Mouse (Mus musculus) v-Abl transformed pro-B cells (cell line): ENCODE measurements around the gene Lpp.

Source experiments
- in situ Hi-C, 2 experiments: fragments of 400-800 bp; cut with MboI; formaldehyde crosslinking; loops; one replicate each; pipeline ENCODE4 v1.15.1; 2025; ENCODE audit not compliant: unreplicated experiment in 2 of 2

Gene Lpp

DNA sequence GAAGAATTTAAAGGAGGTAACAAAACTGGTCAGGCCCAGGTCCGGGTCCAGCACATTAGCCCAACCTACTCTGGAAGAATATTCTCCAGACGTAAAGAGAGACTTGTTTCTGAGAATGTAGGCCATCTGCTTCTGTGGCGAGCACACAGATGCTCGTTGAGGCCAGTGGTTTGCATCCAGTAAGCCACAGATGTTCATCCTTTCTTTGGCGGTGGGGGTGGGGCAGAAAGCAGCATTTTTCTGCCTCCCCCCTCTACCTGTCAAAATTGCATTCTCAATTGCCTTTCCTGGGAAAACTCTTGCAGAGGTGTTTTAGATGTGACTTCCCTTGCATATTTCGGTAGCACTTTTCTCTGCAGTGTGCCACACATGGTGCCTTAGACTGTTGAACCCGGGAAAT is 493.6 kb downstream of the Lpp start:
- in situ Hi-C loops, result loop anchor here (5.0 to 25.0 kb wide), 6 partner anchors 168 to 900 kb away; partner anchors contain the start of genes Bcl6 (in 1 of the 2) and Gm37419 (in 1 of the 2)

DNA sequence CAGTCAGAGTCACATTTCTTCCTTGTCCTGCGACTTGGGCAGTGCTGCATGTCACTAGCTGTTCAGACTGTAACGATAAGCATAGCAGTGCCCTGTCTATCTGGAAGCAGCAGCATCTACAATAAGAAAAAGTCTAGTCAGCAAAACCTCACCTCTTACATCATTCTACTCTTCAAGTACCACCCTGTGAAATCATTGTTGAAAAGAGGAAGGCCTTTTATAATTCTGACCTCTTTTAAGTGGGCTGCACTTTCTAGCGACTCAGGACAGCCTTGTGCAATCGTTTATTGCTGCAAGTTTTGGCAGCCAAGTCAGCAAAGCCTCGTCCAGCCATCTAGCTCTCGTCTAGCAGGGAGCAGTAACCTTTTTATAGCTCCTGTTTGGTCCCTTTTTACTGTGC is 498.1 kb downstream of the Lpp start:
- in situ Hi-C loops, result loop anchor here in 1 of 2 experiments (25.0 kb wide), 1 partner anchor 371 kb away; no protein-coding TSS in a partner anchor

DNA sequence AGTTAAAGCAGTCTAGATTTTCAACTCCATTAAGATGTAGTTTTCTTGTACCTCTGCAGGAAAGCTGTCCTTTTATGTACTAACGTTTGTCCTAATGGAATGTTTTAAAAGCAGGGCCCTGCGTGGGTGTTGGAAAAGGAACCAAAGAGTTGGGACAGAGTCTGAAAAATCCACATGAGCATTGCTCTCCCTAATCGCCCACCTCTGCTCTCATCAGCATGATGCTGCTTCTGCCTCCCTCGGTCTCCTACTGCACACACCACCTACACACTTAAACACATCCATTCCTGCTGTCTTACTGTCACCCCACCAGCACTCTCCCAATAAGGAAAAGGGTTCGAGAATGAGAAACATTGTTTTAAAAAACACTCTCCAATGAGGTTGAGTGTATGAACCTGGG is 501.9 kb downstream of the Lpp start:
- in situ Hi-C loops, result loop anchor here in 1 of 2 experiments (25.0 kb wide), 1 partner anchor 367 kb away; no protein-coding TSS in a partner anchor

DNA sequence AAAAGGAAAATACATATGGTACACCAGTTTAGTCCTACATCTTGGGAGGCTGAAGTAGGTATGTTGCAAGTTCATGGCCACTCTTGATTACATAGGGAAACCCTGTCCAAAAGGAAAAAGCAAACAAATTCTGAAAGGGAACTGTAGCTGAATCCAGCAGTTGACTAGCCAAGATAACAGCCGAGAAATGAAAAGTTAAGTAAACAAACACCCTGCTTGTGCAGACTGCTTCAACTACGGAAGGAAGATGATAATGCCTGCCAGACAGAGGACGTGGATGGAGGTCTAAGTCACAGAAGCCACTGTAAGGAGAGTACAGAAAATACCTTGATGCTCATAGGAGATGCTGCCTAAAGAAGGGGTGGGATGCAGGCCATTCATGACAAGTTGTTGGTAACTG is 504.3 kb downstream of the Lpp start:
- in situ Hi-C loops, result loop anchor here in 1 of 2 experiments (25.0 kb wide), 1 partner anchor 365 kb away; no protein-coding TSS in a partner anchor

DNA sequence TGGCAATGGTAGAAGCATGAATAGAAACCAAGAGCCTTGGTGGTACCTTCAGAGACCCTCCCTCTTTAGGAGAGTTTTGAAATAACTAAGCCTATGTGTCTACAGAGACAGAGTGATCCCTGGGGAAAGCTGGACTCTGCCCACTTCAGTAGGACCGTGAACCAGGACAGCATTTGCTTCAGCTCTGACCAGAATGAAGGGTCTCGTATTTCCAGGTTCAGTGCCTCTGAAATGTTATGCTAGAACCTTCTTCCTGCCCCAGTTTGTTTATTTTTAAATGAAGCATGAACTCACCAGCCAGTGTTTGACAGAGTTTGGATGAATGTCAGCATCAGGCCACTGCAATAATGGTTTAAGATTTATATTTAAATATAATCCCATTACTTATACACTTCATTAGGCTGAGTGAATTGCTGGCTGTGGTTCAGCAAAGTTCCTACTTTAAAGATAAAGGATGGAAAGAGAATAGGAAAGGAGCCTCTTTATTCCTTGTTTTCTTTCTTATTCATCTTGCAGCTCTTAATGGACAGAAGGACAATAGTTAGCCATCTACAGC is 507.0 kb downstream of the Lpp start:
- in situ Hi-C loops, result no loop called here

DNA sequence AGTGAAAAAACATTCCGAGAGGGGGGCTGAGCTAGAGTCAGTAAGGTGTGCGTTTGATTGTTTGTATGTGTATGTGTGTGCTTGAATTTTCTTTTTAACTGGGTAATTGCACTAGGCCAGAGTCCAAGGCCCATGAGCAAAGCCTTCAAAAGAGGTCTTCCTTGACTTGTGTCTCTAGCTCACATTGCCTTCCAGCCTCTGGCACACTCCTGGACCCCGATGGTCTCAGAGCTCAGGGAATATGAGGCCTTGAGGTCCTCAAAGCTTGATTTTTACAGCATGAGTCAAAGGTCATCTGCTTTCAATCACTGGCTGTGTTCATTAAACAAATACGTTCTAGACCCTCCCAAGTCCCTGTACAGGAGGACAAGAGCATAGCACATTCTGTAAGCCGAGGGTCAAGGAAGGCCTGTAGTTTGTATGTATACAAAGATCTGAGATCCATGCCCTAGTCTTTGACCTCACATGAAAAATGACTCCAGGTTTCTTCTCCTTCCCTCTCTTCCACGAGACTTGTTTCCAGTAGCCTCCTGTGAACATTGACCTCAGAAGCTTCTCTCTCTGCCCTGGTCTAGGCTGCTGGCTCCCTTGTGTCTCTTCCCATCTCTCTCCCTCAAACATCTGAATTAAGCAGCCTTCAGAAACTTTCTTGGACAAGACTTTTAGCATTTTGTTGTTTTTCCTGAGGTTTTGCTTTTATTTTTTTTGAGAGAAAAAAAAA is 508.0 kb downstream of the Lpp start:
- in situ Hi-C loops, result no loop called here

DNA sequence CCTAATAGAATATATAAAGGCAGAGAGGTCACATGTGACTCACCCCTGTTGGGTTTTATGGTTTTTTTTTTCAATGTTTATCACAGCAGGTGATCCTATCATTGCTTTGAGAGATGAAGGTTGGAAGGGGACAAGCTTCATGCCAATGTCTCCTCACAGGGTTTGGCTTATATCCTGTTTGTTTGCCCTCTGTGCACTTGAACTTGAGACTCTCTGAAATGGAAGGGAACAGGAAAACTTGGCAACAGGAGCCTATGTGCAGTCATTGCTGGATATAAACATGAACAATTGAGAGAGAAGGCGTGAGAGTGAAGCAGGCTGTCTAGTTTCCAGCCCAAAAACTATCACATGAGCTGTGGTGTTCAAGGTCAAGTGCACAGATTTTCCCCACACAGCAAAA is 508.8 kb downstream of the Lpp start:
- in situ Hi-C loops, result no loop called here

DNA sequence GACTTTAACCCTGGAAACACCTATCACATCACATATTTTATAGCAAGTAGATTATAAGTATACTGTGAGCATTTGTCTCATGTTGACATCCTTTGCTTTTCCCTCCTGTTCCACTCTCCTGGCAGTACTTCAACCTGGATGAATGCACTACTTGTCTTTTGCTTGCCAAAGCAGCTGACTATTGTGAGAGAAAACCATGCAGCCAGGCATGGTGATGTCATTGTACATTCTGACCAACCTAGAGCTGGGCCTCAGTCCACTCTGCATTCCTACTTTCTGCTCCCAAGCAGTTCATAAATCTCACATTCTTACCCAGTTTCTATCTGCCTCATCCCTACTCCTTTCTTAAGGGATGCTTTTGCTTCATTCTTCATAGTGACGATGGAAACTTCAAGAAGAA is 515.6 kb downstream of the Lpp start:
- in situ Hi-C loops, result no loop called here

DNA sequence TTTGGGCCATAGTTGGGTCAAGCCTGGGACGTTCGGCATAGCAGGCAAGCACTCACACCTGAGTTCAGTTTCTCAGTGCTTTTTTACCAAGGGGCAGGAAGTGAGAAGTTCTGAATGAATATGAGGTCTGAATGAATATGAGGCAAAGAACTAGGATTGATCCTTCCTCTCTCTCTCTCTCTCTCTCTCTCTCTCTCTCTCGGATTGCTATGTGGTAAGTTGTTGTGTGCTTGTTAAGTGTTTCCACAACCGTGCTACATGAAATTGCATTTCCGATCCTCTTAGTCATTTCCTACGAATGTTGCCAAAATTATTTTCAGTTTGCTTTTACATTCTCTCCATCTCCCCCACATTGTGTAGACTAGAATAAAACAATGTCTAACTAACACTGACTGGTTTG is 517.0 kb downstream of the Lpp start:
- in situ Hi-C loops, result loop anchor here in 1 of 2 experiments (10.0 kb wide), 1 partner anchor 926 kb away; the partner anchor contains the start of genes Bcl6 and Gm37419

DNA sequence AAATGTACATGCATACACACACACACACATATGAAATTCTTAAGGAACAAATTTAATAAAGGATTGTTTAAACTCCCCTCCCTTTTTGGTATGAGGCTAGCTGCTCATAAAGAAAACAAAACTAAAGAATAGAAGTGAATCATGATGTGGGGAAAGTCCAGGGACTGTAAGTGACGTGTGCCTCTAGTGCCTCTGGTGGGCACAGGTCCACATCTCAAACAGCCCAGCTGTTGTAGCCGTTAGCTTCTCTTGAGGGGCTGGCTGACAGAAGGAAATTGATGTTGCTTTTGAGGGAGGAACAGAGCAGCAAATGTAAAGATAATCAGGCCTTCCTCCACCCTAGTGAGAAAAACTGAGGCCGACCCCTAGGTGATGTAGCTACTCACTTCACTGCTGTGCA is 517.5 kb downstream of the Lpp start:
- in situ Hi-C loops, result loop anchor here in 1 of 2 experiments (10.0 kb wide), 1 partner anchor 926 kb away; the partner anchor contains the start of genes Bcl6 and Gm37419

DNA sequence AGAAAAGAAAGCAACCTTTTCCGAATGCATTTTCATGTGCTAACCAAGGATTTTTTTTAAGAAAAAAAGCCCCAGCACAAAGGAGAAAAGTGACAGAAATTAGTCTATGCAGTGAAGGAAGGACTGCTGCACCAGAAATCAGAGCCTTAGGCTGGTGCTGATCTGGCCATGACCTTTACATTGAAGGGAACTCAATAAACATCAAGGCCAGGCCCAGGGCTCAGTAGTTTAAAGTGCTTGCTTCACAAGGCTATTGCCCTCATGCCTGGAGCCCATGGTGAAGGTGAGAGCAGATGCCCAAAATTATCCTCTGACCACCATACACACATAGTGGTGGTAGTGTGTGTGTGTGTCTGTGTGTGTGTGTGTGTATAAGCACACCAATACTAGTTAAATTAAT is 519.1 kb downstream of the Lpp start:
- in situ Hi-C loops, result loop anchor here in 1 of 2 experiments (10.0 kb wide), 1 partner anchor 928 kb away; the partner anchor contains the start of genes Bcl6 and Gm37419

DNA sequence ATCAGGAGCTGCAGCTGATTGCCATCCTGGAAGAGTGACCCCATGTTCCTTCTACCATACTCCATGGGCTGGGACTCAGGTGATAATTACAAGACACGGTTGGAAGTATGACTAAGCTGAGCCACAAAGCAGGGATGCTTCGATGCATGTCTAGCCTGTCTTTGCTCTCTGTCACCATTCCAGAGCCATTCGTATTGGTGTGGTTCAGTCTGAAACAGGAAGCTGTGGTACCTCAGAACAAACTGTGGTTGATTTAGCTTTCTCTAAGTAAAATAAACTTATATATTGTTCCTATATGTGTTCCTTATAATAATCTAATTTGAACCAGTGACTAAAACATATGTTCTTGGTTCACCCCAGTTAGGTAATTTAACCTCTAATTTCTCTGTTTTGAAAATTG is 519.7 kb downstream of the Lpp start:
- in situ Hi-C loops, result loop anchor here in 1 of 2 experiments (10.0 kb wide), 1 partner anchor 928 kb away; the partner anchor contains the start of genes Bcl6 and Gm37419

DNA sequence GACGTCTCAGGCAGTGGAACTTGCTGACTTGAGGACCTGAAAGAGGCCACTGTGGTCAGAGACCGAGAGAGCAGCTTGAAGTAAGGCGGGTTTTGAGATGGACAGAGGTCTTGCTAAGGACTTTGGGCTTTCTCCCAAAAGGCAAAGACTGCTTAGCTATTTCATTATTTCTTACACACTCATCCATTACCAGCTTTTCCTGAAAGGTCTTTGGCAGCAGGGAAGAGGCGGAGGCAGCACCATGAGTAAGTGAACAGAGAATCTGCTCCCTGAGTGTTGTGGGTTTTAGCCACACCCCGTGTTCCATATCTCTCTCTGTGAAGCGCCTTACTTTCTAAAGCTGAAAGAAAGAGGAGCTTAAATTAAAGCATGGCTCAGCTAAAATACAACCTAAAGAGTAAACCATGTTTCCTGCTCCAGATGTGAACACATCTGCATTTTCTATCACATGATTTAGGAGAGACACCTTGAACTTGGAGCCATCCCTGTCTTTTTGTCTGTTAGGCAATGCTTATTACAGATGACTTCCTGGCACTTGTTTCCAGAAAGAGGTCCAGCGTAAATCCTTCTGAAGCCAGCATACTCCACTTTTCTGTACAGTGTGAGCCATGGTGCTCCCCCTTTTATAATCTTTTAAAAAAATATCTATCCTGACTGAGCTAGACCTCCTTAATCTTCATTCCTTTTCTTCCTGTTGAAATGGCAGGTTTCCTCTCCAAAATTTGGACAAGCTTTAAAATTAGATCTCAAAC is 520.5 kb downstream of the Lpp start:
- in situ Hi-C loops, result loop anchor here in 1 of 2 experiments (10.0 kb wide), 1 partner anchor 929 kb away; the partner anchor contains the start of genes Bcl6 and Gm37419

DNA sequence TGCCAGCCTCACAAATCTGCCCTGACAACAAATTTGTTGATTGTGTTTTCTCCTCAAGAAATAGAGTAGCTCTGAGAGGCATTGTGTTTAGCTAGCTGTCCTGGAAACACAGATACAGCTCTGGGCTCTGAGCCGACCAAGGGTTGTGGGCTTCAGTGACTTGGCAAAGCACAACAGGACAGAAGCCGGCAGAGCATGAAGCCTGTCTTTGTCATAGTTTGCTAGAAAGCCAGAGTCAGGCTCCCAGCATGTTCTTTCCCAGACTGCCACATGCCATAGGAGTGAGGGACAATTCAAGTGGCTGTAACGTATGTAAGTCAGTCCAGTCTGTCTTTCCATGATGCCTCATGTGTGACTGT is 521.1 kb downstream of the Lpp start:
- in situ Hi-C loops, result loop anchor here in 1 of 2 experiments (10.0 kb wide), 1 partner anchor 930 kb away; the partner anchor contains the start of genes Bcl6 and Gm37419

DNA sequence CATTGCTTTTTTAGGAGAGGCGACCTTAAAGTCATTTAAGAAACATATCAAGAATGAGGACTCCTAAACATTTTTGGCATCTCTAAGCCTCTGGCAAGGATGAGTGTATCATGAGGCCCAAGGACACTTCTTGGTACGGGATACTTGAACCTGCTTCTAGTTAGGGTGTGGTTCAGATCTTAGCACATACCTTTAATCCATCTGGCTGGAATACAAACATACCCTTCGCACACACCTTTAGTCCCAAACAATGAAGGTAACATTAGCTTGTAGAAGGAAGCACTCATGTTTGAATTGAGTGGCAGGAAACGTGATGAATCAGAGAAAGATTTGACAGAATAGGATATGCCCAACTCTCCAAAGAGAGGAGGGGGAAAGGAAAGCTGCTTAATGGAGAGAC is 522.2 kb downstream of the Lpp start:
- in situ Hi-C loops, result loop anchor here in 1 of 2 experiments (10.0 kb wide), 1 partner anchor 931 kb away; the partner anchor contains the start of genes Bcl6 and Gm37419

DNA sequence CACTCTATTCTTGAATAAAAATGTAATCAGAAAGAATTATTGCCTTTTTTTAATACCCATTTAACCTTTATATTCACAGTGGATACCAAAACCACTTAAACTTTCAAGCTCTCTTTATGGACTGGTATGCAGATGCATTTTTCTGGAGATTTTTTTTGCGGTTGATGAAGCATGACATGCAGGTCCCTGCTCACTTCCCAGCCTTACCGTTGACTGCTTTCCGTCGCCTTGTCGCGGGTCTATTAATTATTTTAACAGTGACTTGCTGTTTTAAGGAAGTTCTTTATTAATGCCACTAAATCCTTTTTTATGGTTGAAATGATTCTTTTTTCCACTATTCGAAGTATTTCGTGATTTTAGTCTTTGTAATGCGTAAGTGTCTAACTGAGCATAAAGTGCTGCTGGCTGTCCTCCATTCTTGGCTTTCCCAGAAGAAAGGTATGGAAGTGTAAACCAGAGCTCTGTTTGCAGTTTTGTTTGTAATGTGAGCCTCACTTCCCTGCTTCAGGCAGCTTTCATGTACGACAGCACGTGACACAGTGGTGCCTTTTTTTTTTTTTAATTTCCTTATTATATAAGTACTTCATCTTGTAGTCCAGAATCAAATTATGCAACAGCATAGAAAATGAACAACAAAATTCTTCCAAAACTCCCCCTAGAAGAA is 526.2 kb downstream of the Lpp start:
- in situ Hi-C loops, result loop anchor here in 1 of 2 experiments (10.0 kb wide), 1 partner anchor 935 kb away; the partner anchor contains the start of genes Bcl6 and Gm37419

DNA sequence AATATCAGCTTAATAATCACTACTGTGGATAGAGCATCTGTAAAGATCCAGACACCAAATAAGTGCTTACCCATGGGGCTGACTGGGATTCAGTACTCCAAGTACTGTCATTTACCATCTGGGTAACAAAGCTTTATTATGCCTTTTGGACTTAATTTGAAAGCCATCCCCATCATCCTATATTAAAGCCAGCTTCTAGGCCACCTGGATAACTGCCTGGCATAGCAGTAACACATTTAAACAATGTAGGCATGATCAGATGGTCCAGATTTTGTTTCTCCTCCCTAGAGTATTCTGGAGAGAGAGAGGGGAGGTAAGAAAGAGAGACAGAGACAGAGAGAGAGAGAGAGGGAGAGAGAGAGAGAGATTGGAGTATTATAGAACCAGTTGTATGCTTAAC is 536.8 kb downstream of the Lpp start:
- in situ Hi-C loops, result no loop called here

DNA sequence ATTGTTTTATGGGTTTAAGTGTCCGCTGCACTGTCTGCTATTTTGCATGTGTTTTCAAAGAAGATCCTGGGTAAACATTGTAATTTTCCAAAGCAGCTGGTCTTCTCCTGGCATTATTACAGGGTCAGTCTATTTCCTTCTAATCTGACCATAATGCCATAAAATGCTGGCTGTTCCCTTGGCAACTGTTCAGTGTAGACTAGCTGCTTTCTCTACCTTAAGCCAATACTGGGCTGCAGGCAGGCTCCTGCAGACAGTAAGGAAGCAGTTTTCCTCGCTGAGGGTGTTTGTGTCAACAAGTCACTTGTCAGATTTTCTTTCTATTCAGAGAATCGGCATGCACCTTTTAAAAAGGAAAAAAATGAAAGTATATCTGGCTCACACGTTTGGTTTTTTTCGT is 537.3 kb downstream of the Lpp start:
- in situ Hi-C loops, result no loop called here

DNA sequence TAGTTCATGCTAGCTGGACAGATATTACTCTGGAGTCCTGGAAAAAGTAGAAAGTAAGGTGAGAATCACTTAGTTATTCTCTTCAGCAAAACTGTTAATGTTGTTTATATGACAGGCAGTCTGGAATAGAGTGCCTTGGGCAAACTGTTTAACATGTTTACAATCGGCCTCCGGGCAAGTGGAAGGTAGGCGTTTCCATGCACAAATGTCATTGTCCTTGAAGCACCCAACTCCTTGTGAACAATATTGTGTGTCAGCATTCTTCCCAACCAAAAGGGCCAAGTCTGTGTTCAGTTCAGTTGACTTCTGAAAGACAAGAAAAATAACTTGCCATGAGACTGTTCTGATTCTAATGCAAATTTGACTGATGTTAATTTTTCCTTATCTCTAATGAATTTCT is 539.5 kb downstream of the Lpp start:
- in situ Hi-C loops, result no loop called here

DNA sequence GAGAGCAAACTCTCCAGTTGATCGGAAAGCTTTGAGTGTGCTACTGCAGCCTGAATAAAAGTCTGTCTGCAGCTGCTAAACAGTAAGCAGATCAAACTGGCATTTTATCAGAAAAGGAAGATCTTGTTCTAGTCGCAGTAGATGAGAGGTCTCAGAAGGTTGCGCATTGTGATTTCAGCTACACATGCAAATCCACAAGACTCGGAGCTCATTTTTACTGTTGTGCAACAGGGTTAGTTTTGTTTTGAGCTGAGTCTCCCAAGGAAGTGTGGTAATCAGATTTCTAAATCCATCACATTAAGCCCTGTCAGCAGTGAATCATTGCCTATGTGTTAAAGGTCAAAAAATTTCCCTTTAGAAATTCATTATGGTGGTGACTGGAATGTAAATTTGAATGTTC is 540.4 kb downstream of the Lpp start:
- in situ Hi-C loops, result no loop called here
